Mouse (Mus musculus): ENCODE data around the gene Fam71f2. TPM values are rescaled to one million over a fixed set of nuclear protein-coding genes. Genes with fewer than 3 reads are reported as not detected.

The Fam71f2 gene
- polyA plus RNA-seq, 1 experiment from 2014 or later = 0.29 TPM

DNA sequence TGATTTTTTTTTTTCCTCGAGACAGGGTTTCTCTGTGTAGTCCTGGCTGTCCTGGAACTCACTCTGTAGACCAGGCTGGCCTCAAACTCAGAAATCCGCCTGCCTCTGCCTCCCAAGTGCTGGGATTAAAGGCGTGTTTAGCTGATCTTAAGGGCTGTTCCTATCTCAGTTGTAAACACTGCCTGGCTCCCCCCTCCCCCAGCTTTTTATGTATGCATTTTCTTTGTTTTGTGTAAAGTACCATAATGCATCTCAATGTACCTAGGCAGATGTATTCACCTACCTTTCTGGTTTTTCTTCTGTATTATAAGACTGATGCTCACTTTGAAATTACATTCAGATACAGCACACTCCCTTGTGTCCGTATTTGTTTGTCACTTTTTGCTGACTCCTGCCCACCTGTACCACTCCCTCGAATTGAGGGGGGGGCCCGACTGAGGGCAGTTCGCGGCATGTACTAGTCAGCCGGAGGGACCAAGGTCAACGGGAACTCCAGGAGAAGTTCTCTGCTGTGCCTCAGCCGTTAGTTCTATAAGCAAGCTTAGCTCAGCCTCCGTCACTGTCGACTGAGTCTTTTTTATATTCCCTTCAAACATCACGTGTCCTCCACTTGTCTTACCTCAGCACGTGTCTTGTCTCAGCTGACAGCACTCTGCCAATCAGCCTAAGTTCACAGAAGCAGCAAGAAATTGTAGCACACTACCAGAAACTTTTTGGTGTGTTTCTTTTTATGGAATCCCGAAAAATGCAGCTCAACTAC is 29.6 kb downstream of the Fam71f2 start:
- Histone ChIP-seq H3K4me1 (replicated peaks; ENCODE audit: insufficient read depth, low read length) (no peaks in the 10 kb centered on the region), H3K27me3 (ENCODE audit: insufficient read depth, low read length) (no peaks in the 10 kb centered on the region), H3K9ac (ENCODE audit: low read depth, low read length) (no peak overlapping the region), H3K4me3 (replicated peaks; ENCODE audit: low read depth, low read length) (no peak overlapping the region), H3K27ac (no peak overlapping the region), H3K4me2 (ENCODE audit: low read length) (no peak overlapping the region), H3K36me3 (ENCODE audit: insufficient read depth, low read length) (no peaks in the 10 kb centered on the region), H3K9me3 (replicated peaks; ENCODE audit: low read length) (no peaks in the 10 kb centered on the region)
- DNase-seq (ENCODE audit: low spot score) (no peak), ATAC-seq (replicated peaks; ENCODE audit: low FRiP score, low read depth) (no peak)
- 92% methylated on average over 16 of the region's 16 CpGs for WGBS
- no peak for TF ChIP-seq CTCF (IDR thresholded peaks at IDR 0.05; ENCODE audit: low read depth)

DNA sequence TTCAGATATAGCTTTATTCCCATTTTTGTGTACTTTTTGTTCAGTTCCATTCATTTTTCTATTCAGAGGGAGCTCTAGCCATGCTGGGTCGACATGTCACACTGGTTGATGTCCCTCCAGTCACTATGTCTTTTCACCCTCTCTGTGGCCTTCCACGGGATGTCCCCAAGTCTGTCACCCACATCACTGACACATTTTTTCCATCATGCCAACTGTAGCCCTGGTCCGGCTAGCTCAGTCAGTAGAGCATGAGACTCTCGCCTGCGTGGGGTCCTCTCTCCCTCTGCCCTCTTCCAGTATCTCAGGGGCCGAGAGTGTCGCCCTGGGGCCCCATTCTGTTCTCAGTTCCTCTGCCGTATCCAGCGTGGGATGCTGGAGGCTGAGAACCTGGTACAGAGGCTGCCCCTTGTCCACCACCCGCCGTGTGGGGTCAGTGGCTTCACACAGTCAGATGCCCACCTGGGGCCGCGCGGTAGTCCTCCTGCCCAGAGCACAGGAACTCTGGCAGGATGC is 34.4 kb downstream of the Fam71f2 start:
- no peak overlapping the region for H3K9ac ChIP-seq (ENCODE audit: low read depth, low read length)
- WGBS = 70% methylated on average over 14 of the region's 14 CpGs
- H3K36me3 ChIP-seq (ENCODE audit: insufficient read depth, low read length) = no peaks in the 10 kb centered on the region
- H3K4me1 ChIP-seq (replicated peaks; ENCODE audit: insufficient read depth, low read length) = 0 out of 2 replicates have a peak, but pooled peaks cover 3% of the 10 kb centered on the region
- ATAC-seq (replicated peaks; ENCODE audit: low FRiP score, low read depth) (no peak), DNase-seq (ENCODE audit: low spot score) (no peak)
- no peak overlapping the region for H3K4me2 ChIP-seq (ENCODE audit: low read length)
- no peak for TF ChIP-seq CTCF (IDR thresholded peaks at IDR 0.05; ENCODE audit: low read depth)
- no peak overlapping the region for H3K4me3 ChIP-seq (replicated peaks; ENCODE audit: low read depth, low read length)
- no peaks in the 10 kb centered on the region for H3K9me3 ChIP-seq (replicated peaks; ENCODE audit: low read length)
- no peaks in the 10 kb centered on the region for H3K27me3 ChIP-seq (ENCODE audit: insufficient read depth, low read length)
- H3K27ac ChIP-seq = no peak overlapping the region

DNA sequence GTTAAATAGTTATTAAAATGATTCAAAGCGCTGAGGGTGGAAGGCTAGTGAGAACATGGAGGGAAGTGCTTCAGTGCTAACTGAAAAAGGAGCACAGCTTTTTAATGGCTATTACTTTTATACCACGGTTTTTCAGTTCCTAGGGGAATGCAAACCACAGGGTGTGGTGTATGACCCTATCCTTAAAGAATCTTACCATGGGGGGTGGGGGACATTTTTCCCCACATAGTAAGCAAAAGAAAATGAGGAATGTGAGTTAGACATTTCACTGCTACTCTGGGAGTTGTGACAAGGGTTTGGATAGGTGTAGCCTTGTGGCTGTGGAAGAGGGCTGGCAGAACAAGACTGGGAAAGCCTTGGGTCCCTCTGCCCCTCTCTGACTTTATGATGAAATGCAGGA is 37.9 kb downstream of the Fam71f2 start:
- Histone ChIP-seq H3K27ac (no peak overlapping the region), H3K4me2 (ENCODE audit: low read length) (no peak overlapping the region), H3K4me3 (replicated peaks; ENCODE audit: low read depth, low read length) (no peak overlapping the region), H3K27me3 (ENCODE audit: insufficient read depth, low read length) (no peaks in the 10 kb centered on the region), H3K4me1 (replicated peaks; ENCODE audit: insufficient read depth, low read length) (0 out of 2 replicates have a peak, but pooled peaks cover 3% of the 10 kb centered on the region), H3K9me3 (replicated peaks; ENCODE audit: low read length) (no peaks in the 10 kb centered on the region), H3K9ac (ENCODE audit: low read depth, low read length) (no peak overlapping the region), H3K36me3 (ENCODE audit: insufficient read depth, low read length) (no peaks in the 10 kb centered on the region)
- 64% methylated on average over 2 of the region's 2 CpGs for WGBS
- TF ChIP-seq CTCF (IDR thresholded peaks at IDR 0.05; ENCODE audit: low read depth) = no peak
- no peak for ATAC-seq (replicated peaks; ENCODE audit: low FRiP score, low read depth)
- no peak for DNase-seq (ENCODE audit: low spot score)

DNA sequence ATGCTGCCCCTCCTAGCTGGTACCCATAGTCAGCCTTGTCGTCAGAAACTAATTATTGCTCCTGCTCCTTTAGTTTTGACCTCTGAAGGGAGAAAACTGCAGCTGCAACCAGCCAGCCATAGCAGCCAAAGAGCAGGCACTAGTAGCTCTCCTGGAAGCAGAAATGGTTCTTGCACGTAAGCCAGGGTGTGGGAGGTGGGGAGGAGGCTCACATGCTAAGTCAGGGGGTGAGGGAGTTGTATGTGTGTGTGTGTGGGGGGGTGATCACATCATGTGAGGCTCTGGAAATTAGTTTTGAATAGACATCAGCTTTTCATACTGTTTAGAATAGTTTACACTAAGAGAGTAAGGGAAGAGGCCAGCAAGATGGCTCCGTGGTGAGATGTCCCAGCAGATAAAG is 38.5 kb downstream of the Fam71f2 start:
- H3K27ac ChIP-seq = peak overlapping the region; percentile 36; the same call in 1 of the 2 replicates
- DNase-seq (ENCODE audit: low spot score) (peak; percentile 21), ATAC-seq (replicated peaks; ENCODE audit: low FRiP score, low read depth) (no peak; the same call in 1 of the 2 replicates)
- 37% methylated on average over 3 of the region's 3 CpGs for WGBS
- H3K4me2 ChIP-seq (ENCODE audit: low read length) = no peak overlapping the region
- H3K4me3 ChIP-seq (replicated peaks; ENCODE audit: low read depth, low read length) = no peak overlapping the region
- H3K27me3 ChIP-seq (ENCODE audit: insufficient read depth, low read length) = no peaks in the 10 kb centered on the region
- 0 out of 2 replicates have a peak, but pooled peaks cover 3% of the 10 kb centered on the region for H3K4me1 ChIP-seq (replicated peaks; ENCODE audit: insufficient read depth, low read length)
- TF ChIP-seq CTCF (IDR thresholded peaks at IDR 0.05; ENCODE audit: low read depth) = no peak
- H3K9ac ChIP-seq (ENCODE audit: low read depth, low read length) = no peak overlapping the region
- H3K36me3 ChIP-seq (ENCODE audit: insufficient read depth, low read length) = no peaks in the 10 kb centered on the region
- H3K9me3 ChIP-seq (replicated peaks; ENCODE audit: low read length) = no peaks in the 10 kb centered on the region

DNA sequence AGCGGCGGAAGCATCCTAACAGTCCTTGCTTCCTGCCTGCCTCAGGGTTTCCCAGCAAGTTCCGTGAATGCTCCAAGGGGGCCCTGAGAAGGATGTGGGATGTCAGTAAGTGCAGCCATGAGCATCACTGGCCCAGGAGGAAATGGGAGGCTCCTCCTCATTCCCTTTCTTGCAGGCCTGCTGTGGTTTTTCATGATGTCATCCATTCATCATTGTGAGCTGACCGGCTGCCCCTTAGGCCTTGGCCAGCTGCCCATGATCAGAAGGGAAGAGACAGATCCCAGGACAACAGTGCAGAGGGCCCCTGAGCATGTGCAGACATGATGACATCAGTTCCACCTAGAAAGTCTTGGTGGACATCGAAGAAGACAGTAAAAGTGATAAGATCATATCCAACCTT is 39.5 kb downstream of the Fam71f2 start, which contains the start of gene Fam71f1:
TSS of gene Fam71f1 (plus strand) at position 262 of the 400 bp plus-strand sequence.
- no peaks in the 10 kb centered on the region for H3K9me3 ChIP-seq (replicated peaks; ENCODE audit: low read length)
- whole genome bisulfite sequencing = 30% methylated on average over 5 of the region's 5 CpGs
- no peak for TF ChIP-seq CTCF (IDR thresholded peaks at IDR 0.05; ENCODE audit: low read depth)
- no peaks in the 10 kb centered on the region for H3K36me3 ChIP-seq (ENCODE audit: insufficient read depth, low read length)
- H3K4me2 ChIP-seq (ENCODE audit: low read length) = no peak within 1 kb of the TSS
- no peaks in the 10 kb centered on the region for H3K27me3 ChIP-seq (ENCODE audit: insufficient read depth, low read length)
- peak within 1 kb of the TSS; percentile 36; the same call in 1 of the 2 replicates for H3K27ac ChIP-seq
- DNase-seq (ENCODE audit: low spot score) (peak; percentile 78), ATAC-seq (replicated peaks; ENCODE audit: low FRiP score, low read depth) (peak; percentile 49; the same call in 1 of the 2 replicates)
- 0 out of 2 replicates have a peak, but pooled peaks cover 3% of the 10 kb centered on the region for H3K4me1 ChIP-seq (replicated peaks; ENCODE audit: insufficient read depth, low read length)
- no peak within 1 kb of the TSS for H3K9ac ChIP-seq (ENCODE audit: low read depth, low read length)
- H3K4me3 ChIP-seq (replicated peaks; ENCODE audit: low read depth, low read length) = no peak within 1 kb of the TSS

DNA sequence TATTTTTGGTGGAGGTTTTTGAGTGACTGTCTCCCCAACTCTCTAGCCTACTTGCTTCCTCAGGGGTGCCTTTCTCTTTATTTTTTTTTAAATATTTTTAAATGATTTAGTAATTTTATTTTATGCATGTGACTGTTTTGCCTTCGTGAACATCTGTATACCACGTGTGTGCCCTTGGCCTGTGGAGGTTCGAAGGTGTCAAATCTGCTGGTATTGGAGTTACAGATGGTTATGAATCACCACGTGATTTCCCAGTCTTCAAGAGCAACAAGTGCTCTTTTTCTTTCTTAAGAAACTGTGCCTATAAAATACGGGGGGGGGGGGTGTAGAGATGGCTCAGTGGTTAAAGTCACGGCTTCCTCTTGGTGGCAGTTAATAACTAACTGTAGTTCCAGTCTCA is 42.2 kb downstream of the Fam71f2 start:
- H3K36me3 ChIP-seq (ENCODE audit: insufficient read depth, low read length) = no peaks in the 10 kb centered on the region
- ATAC-seq (replicated peaks; ENCODE audit: low FRiP score, low read depth) (no peak), DNase-seq (ENCODE audit: low spot score) (no peak)
- no peak overlapping the region for H3K4me2 ChIP-seq (ENCODE audit: low read length)
- no peak overlapping the region for H3K4me3 ChIP-seq (replicated peaks; ENCODE audit: low read depth, low read length)
- TF ChIP-seq CTCF (IDR thresholded peaks at IDR 0.05; ENCODE audit: low read depth) = no peak
- no peak overlapping the region for H3K27ac ChIP-seq
- no peak overlapping the region for H3K9ac ChIP-seq (ENCODE audit: low read depth, low read length)
- no peaks in the 10 kb centered on the region for H3K27me3 ChIP-seq (ENCODE audit: insufficient read depth, low read length)
- H3K9me3 ChIP-seq (replicated peaks; ENCODE audit: low read length) = no peaks in the 10 kb centered on the region
- WGBS = 70% methylated on average over 6 of the region's 6 CpGs
- 0 out of 2 replicates have a peak, but pooled peaks cover 3% of the 10 kb centered on the region for H3K4me1 ChIP-seq (replicated peaks; ENCODE audit: insufficient read depth, low read length)

All from kidney, postnatal 0 days (tissue).